Mouse (Mus musculus) megakaryocyte, embryonic 14.5 days (primary cell): ENCODE results near the gene Arfip1.

Experiments used
- FLI1 ChIP-seq: IDR thresholded peaks from 2 replicates; pipeline ENCODE4 v1.6.1; 2012; ENCODE audit warnings: low read length, inconsistent platforms, mixed read lengths
- GATA1 ChIP-seq: IDR thresholded peaks from 3 replicates; pipeline ENCODE4 v1.6.1; 2012; ENCODE audit warnings: mixed read lengths, low read length, inconsistent platforms, borderline replicate concordance

DNA sequence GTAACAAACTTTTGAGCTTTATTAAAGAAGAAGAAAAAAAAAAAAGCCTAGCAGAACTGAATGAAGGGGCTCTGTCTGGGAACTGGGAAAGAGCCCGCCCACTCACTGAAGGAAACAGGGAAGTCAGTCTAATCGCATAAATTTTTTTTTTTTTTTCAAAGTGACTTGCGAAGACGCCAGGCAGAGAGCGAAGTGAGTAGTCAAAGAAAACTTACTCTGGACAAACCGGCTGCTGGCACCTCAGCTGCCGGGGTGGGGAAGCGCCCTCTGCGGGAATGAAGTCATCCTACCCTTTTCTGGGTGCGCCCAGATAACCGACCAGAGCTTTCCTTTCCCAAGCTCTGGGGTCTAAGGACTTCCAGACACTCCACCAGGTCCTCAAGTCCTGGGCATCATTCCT lies 101.3 kb downstream of the Arfip1 start:
- TF ChIP-seq GATA1 (no peak), FLI1 (no peak)
